Mouse (Mus musculus) intestine, postnatal 0 days (tissue): ENCODE data around the gene Usp22. TPM values are rescaled to one million over a fixed set of nuclear protein-coding genes. Genes with fewer than 3 reads are reported as not detected.

Experiments used
- ATAC-seq: fragments of 200-750 bp; cut with Nextera tagmentation; 2 replicates; pipeline ENCODE4 v1.8.0; 2017; ENCODE audit warnings: mild to moderate bottlenecking, moderate TSS enrichment, moderate library complexity
- H3K27ac ChIP-seq: fragments of 300-500 bp; sonication (generic); 2 replicates; pipeline ENCODE4 v1.5.1; 2014; ENCODE audit warnings: mild to moderate bottlenecking, low read depth, low read length, moderate library complexity
- H3K27me3 ChIP-seq: fragments of 300-500 bp; sonication (generic); replicated peaks from 2 replicates; pipeline ENCODE4 v1.6.1; 2014; ENCODE audit warnings: low read length, mixed read lengths; ENCODE audit not compliant: control insufficient read depth, insufficient read depth
- H3K36me3 ChIP-seq: fragments of 300-500 bp; sonication (generic); 2 replicates; pipeline ENCODE4 v1.6.1; 2014; ENCODE audit warnings: mild to moderate bottlenecking, moderate library complexity; ENCODE audit not compliant: control insufficient read depth, insufficient read depth
- H3K4me1 ChIP-seq: fragments of 300-500 bp; sonication (generic); replicated peaks from 2 replicates; pipeline ENCODE4 v1.6.1; 2014; ENCODE audit warnings: antibody characterized with exemption, low read length, mixed read lengths; ENCODE audit not compliant: control insufficient read depth, insufficient read depth
- H3K4me2 ChIP-seq: fragments of 300-500 bp; sonication (generic); replicated peaks from 2 replicates; pipeline ENCODE4 v1.6.1; 2014; ENCODE audit warnings: low read depth, mild to moderate bottlenecking, moderate library complexity
- H3K4me3 ChIP-seq: fragments of 300-500 bp; sonication (generic); 2 replicates; pipeline ENCODE4 v1.5.1; 2014; ENCODE audit warnings: low read depth, low read length
- H3K9ac ChIP-seq: fragments of 300-500 bp; sonication (generic); 2 replicates; pipeline ENCODE4 v1.6.1; 2014; ENCODE audit warnings: mild to moderate bottlenecking, low read depth, low read length
- H3K9me3 ChIP-seq: fragments of 300-500 bp; sonication (generic); 2 replicates; pipeline ENCODE4 v1.6.1; 2016; ENCODE audit warnings: mixed run types; ENCODE audit not compliant: control insufficient read depth
- CTCF ChIP-seq: sonication (generic); IDR thresholded peaks from 2 replicates; pipeline ENCODE4 v1.5.1; 2016; ENCODE audit warnings: low read depth, mild to moderate bottlenecking, control low read depth, antibody characterized with exemption, moderate library complexity
- WGBS: fragments of 180-500 bp; shearing (Covaris S2); extraction: QIAGEN DNeasy Blood & Tissue Kit; methylation state at CpG from one replicate; pipeline ENCODE4 v1.1.7; 2014; 5-methylcytosine and 5-hydroxymethylcytosine counted together
- polyA plus RNA-seq: library from polyadenylated mRNA; unstranded; fragments of >200 nt; fragmentation: Nextera tagmentation; extraction: Ambion mirVana; gene quantifications from 2 replicates; pipeline ENCODE4 v1.2.1, GENCODE M21; 2015

The Usp22 gene
- polyA plus RNA-seq, 1 experiment from 2014 or later = 27.0 TPM

GRCm38 (mm10) chr11:61162776-61163175 is 12.1 kb downstream of the Usp22 start:
- Histone ChIP-seq H3K9me3 (no peaks in the 10 kb centered on the region), H3K4me2 (no peak overlapping the region), H3K4me1 (no peaks in the 10 kb centered on the region), H3K27ac (no peak overlapping the region; the same call in 1 of the 2 replicates), H3K36me3 (peaks cover 100% of the 10 kb centered on the region), H3K27me3 (no peaks in the 10 kb centered on the region), H3K4me3 (no peak overlapping the region), H3K9ac (no peak overlapping the region)
- no peak for TF ChIP-seq CTCF
- 95% methylated on average over 14 of the region's 14 CpGs for WGBS
- no peak for ATAC-seq

GRCm38 (mm10) chr11:61161121-61161520 is 13.7 kb downstream of the Usp22 start:
- H3K27me3 ChIP-seq = no peaks in the 10 kb centered on the region
- no peak overlapping the region for H3K4me3 ChIP-seq
- 86% methylated on average over 13 of the region's 13 CpGs for WGBS
- H3K4me1 ChIP-seq = no peaks in the 10 kb centered on the region
- H3K9ac ChIP-seq = no peak overlapping the region
- no peak overlapping the region for H3K27ac ChIP-seq
- H3K36me3 ChIP-seq = peaks cover 100% of the 10 kb centered on the region
- ATAC-seq = no peak
- H3K9me3 ChIP-seq = no peaks in the 10 kb centered on the region
- no peak for TF ChIP-seq CTCF
- no peak overlapping the region for H3K4me2 ChIP-seq

- 80% methylated on average over 11 of the region's 11 CpGs for WGBS
- Histone ChIP-seq H3K4me2 (no peak overlapping the region), H3K27me3 (no peaks in the 10 kb centered on the region), H3K9ac (no peak overlapping the region), H3K4me3 (no peak overlapping the region), H3K4me1 (no peaks in the 10 kb centered on the region), H3K27ac (0 out of 2 replicates have a peak overlapping the region, but pooled peaks have one; percentile 2), H3K9me3 (no peaks in the 10 kb centered on the region), H3K36me3 (peaks cover 100% of the 10 kb centered on the region)
- no peak for TF ChIP-seq CTCF
- ATAC-seq = no peak
Measured at GRCm38 (mm10) chr11:61159796-61160732, 14.8 kb downstream of the Usp22 start.

GRCm38 (mm10) chr11:61158141-61158540 is 16.7 kb downstream of the Usp22 start:
- ATAC-seq = no peak
- 74% methylated on average over 3 of the region's 3 CpGs for WGBS
- TF ChIP-seq CTCF = no peak
- Histone ChIP-seq H3K9ac (no peak overlapping the region), H3K27me3 (no peaks in the 10 kb centered on the region), H3K36me3 (peaks cover 100% of the 10 kb centered on the region), H3K4me3 (no peak overlapping the region), H3K27ac (no peak overlapping the region; the same call in 1 of the 2 replicates), H3K4me2 (no peak overlapping the region), H3K9me3 (no peaks in the 10 kb centered on the region), H3K4me1 (no peaks in the 10 kb centered on the region)

- no peak overlapping the region for H3K9ac ChIP-seq
- peak; percentile 71 for TF ChIP-seq CTCF
- no peaks in the 10 kb centered on the region for H3K27me3 ChIP-seq
- no peak overlapping the region for H3K4me2 ChIP-seq
- no peaks in the 10 kb centered on the region for H3K9me3 ChIP-seq
- 89% methylated on average over 2 of the region's 2 CpGs for WGBS
- H3K36me3 ChIP-seq = peaks cover 88% of the 10 kb centered on the region
- no peak overlapping the region for H3K4me3 ChIP-seq
- no peaks in the 10 kb centered on the region for H3K4me1 ChIP-seq
- ATAC-seq = no peak
- no peak overlapping the region for H3K27ac ChIP-seq
Measured at GRCm38 (mm10) chr11:61155727-61156126, 19.1 kb downstream of the Usp22 start.

GRCm38 (mm10) chr11:61150233-61151001 is 24.4 kb downstream of the Usp22 start:
- Histone ChIP-seq H3K9ac (no peak overlapping the region), H3K4me1 (peaks cover 7% of the 10 kb centered on the region; the same call in 1 of the 2 replicates), H3K9me3 (no peaks in the 10 kb centered on the region), H3K27me3 (peaks cover 5% of the 10 kb centered on the region; the same call in 1 of the 2 replicates), H3K4me2 (no peak overlapping the region), H3K36me3 (peaks cover 35% of the 10 kb centered on the region), H3K27ac (no peak overlapping the region), H3K4me3 (no peak overlapping the region)
- no peak for ATAC-seq
- WGBS = 74% methylated on average over 6 of the region's 6 CpGs
- no peak for TF ChIP-seq CTCF
